Mouse (Mus musculus) adipocyte (in vitro differentiated cells): ENCODE data around the gene Gsx2.
A peak's percentile ranks its signal among the peaks of the same experiment; 100 is the strongest.

ENCODE experiments used
- DNase-seq: peaks from one replicate; pipeline ENCODE4 v3.0.0-alpha.2; 2016; ENCODE audit warnings: low spot score

The Gsx2 gene

GRCm38 (mm10) chr5:75076326-75077050 is 1.1 kb downstream of the Gsx2 start:
- no peak for DNase-seq

- DNase-seq, result no peak
These were observed 1.6 kb downstream of the Gsx2 start for GRCm38 (mm10) chr5:75077051-75077380.

GRCm38 (mm10) chr5:75079564-75079963 is 4.2 kb downstream of the Gsx2 start:
- DNase-seq, result peak; percentile 28

GRCm38 (mm10) chr5:75082439-75082838 is 7.0 kb downstream of the Gsx2 start:
- DNase-seq, result no peak

GRCm38 (mm10) chr5:75083061-75083460 is 7.7 kb downstream of the Gsx2 start:
- no peak for DNase-seq

GRCm38 (mm10) chr5:75083591-75084392 is 8.4 kb downstream of the Gsx2 start:
- DNase-seq, result no peak

GRCm38 (mm10) chr5:75084393-75084870 is 9.0 kb downstream of the Gsx2 start:
- DNase-seq, result no peak

- DNase-seq, result no peak
These were observed 9.6 kb downstream of the Gsx2 start for GRCm38 (mm10) chr5:75084871-75085520.

GRCm38 (mm10) chr5:75085521-75085875 is 10.1 kb downstream of the Gsx2 start:
- no peak for DNase-seq

GRCm38 (mm10) chr5:75085906-75086305 is 10.5 kb downstream of the Gsx2 start:
- DNase-seq, result no peak

GRCm38 (mm10) chr5:75106511-75106910 is 31.1 kb downstream of the Gsx2 start:
- DNase-seq, result no peak

GRCm38 (mm10) chr5:75109368-75109767 is 34.0 kb downstream of the Gsx2 start:
- DNase-seq, result peak; percentile 48

GRCm38 (mm10) chr5:75111781-75112180 is 36.4 kb downstream of the Gsx2 start:
- no peak for DNase-seq

GRCm38 (mm10) chr5:75118840-75119239 is 43.4 kb downstream of the Gsx2 start:
- no peak for DNase-seq

- DNase-seq, result peak; percentile 55
These were observed 46.2 kb downstream of the Gsx2 start for GRCm38 (mm10) chr5:75121646-75122045.
